Mouse (Mus musculus) heart, postnatal 0 days (tissue): Measurements from ENCODE around the gene Gm15217.

Experiments used
- CTCF ChIP-seq: IDR thresholded peaks from 2 replicates; pipeline ENCODE4 v1.5.1; 2016; ENCODE audit warnings: antibody characterized with exemption, control low read depth, low read depth
- EP300 ChIP-seq: IDR thresholded peaks from 2 replicates; pipeline ENCODE4 v1.6.1; 2016; ENCODE audit warnings: antibody characterized with exemption, low read depth

GRCm38 (mm10) chr14:46390249-46390775 lies 11.1 kb downstream of the Gm15217 start, which contains the start of gene Bmp4:
- TF ChIP-seq CTCF (no peak), EP300 (no peak)
